Mouse (Mus musculus): Measurements from ENCODE around the gene 2410004B18Rik.

GRCm38 (mm10) chr3:145929525-145930400 lies 8.1 kb upstream of the 2410004B18Rik start:
- TF ChIP-seq POLR2A (IDR thresholded peaks at IDR 0.05; ENCODE audit: insufficient read length, low read depth) (no peak), E2F4 (IDR thresholded peaks at IDR 0.05; ENCODE audit: insufficient read depth) (no peak), USF1 (IDR thresholded peaks at IDR 0.05; ENCODE audit: low read depth) (no peak), POLR2AphosphoS2 (IDR thresholded peaks at IDR 0.05; ENCODE audit: insufficient read length, low read depth) (no peak), MYOG (IDR thresholded peaks at IDR 0.05; ENCODE audit: control insufficient read depth in 1 of 3, insufficient read depth in 1 of 3, insufficient read length in 2 of 3, low read depth in 2 of 3) (no peak), TCF12 (IDR thresholded peaks at IDR 0.05; ENCODE audit: insufficient read depth, poor library complexity, severe bottlenecking) (no peak), REST (IDR thresholded peaks at IDR 0.05; ENCODE audit: insufficient read depth, insufficient read length) (no peak)

Measured in myocyte (in vitro differentiated cells).